Mouse (Mus musculus): Measurements from ENCODE around the gene Acp7.

- TF ChIP-seq POLR2A (IDR thresholded peaks at IDR 0.05; ENCODE audit: low read depth, low read length) (no peak), CTCF (IDR thresholded peaks at IDR 0.05; ENCODE audit: borderline replicate concordance, insufficient read depth, low read length) (no peak)
Observed at GRCm38 (mm10) chr7:28572689-28573088, 58.4 kb downstream of the Acp7 start.
